Mouse (Mus musculus) heart, postnatal 36 days (tissue): ENCODE measurements around the gene 2210016F16Rik. TPM values are rescaled to one million over a fixed set of nuclear protein-coding genes. Genes with fewer than 3 reads are reported as not detected.
"Not testable (repeated sequence)": the region's sequence is repeated elsewhere in the genome, so short reads cannot be mapped to it uniquely, and the experiment has no call there.

Experiments used
- DNase-seq, 2 experiments: peaks; one replicate each; pipeline ENCODE4 v3.0.0; 2021 to 2022
- intact Hi-C: fragments of 180-260 bp; cut with DNase I; formaldehyde crosslinking; loops from one replicate; pipeline ENCODE4 v1.15.1; 2025
- total RNA-seq, 2 experiments: library from RNA; stranded (reverse); gene quantifications; 2 replicates each; pipeline ENCODE4 v1.2.3; 2021

Gene 2210016F16Rik
- total RNA-seq, result 10 to 100 TPM; 14.8 to 17.1 TPM

GRCm38 (mm10) chr13:58384779-58385546 lies at the start of gene 2210016F16Rik:
TSS of gene 2210016F16Rik (minus strand) at chr13:58385225.
- peak; percentile 70 to 80 for DNase-seq
- intact Hi-C loops, result loop anchor here (2.0 to 10.0 kb wide), 5 partner anchors 16 to 370 kb away; partner anchors contain the start of gene Idnk

- intact Hi-C loops, result no loop called here
- peak in 1 of 2 experiments; percentile 13 for DNase-seq
Measured at GRCm38 (mm10) chr13:58423061-58423660, 38.1 kb upstream of the 2210016F16Rik start.

GRCm38 (mm10) chr13:58422242-58422641 lies 37.2 kb upstream of the 2210016F16Rik start:
- intact Hi-C loops, result no loop called here
- no peak for DNase-seq

- intact Hi-C loops, result no loop called here
- DNase-seq, result no peak
Measured at GRCm38 (mm10) chr13:58421026-58421425, 36.0 kb upstream of the 2210016F16Rik start.

- intact Hi-C loops, result no loop called here
- no peak for DNase-seq
Measured at GRCm38 (mm10) chr13:58419266-58419665, 34.2 kb upstream of the 2210016F16Rik start.

GRCm38 (mm10) chr13:58418656-58419055 lies 33.6 kb upstream of the 2210016F16Rik start:
- DNase-seq, result no peak
- intact Hi-C loops, result no loop called here

DNA sequence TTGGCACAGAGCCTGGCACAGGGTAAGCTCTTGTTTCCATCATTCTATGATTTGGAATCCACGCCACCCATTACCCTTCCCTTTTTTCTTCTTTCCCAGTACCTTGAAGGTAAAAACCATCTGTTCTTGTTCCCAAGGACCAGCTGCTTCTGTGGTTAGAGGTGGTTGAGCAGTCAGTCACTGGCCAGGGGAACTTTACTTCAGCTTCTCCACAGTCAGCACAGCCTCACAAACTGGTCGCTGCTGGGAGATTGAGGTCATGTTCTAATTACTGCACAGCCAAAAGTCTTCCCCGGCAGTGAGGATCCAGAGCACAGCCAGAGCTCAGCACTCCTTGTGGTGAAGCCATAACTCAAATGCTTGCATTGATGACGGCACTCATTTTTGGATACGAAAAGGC lies 30.8 kb upstream of the 2210016F16Rik start:
- DNase-seq, result no peak
- intact Hi-C loops, result no loop called here

DNA sequence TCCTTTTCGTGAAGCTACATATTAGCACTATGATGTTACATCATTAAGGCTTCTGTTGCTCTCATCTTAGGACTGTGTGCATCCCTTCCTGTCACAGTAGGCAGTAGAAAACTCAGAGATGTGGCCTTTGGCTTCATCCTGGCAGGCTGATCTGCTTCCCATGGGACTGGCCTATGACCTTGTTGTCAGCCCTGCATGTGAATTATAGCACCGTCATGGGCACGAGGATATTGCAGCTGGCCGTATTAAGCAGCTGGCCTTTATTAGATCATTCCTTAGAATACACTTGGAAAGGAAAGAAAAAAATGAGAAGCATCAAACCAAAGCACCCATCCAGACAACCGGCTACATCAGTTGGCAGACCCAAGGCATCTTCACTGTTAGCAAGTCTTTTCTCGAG lies 30.3 kb upstream of the 2210016F16Rik start:
- intact Hi-C loops, result no loop called here
- DNase-seq, result no peak

DNA sequence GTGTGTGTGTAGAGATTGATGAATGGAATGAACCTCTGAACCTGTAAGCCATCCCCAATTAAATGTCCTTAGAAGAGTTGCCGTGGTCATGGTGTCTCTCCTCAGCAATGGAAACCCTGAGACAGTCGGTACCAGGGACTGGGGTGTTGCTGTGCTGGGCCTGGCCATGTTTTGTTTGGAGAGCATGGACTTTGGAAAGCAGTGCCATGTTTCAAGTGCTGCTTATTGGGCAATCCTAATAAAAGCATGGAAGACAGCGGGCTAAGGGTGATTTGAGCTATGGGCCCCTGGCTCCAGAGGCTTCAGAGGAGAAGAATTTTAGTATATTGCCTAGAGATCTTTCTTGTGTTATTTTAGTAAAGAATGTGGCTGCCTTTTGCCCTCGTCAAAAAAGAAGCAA lies 26.0 kb upstream of the 2210016F16Rik start:
- intact Hi-C loops, result no loop called here
- no peak for DNase-seq

DNA sequence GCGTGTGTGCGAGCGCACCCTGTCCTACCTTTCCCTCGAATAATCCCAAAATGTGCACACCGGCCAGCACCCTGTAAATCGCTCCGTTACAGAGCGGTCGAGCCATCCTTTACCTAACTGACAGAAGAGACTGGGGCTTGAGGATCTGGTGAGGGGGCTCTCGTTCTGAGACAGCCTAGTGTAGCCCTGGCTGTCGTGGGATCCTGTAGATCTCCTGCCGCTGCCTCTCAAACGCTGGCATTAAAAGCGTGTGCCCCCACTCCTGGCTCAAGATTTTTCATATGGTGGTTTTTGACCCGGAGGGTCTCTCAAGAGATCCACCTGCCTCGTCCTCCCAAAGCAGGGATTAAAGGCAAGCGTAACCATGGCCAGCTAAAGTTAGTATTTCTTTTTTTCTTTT lies 18.2 kb upstream of the 2210016F16Rik start, which contains the start of gene Hnrnpk:
Hnrnpk (minus strand) TSS at position 101 of the 400 bp plus-strand sequence.
- DNase-seq, result not testable (repeated sequence)
- intact Hi-C loops, result loop anchor here (5.0 kb wide), 2 partner anchors 46 to 276 kb away; partner anchors contain the start of genes Hnrnpa0 and Kif27

- no peak for DNase-seq
- intact Hi-C loops, result loop anchor here (5.0 kb wide), 2 partner anchors 45 to 275 kb away; partner anchors contain the start of genes Hnrnpa0 and Kif27
Measured at GRCm38 (mm10) chr13:58402744-58403110, 17.7 kb upstream of the 2210016F16Rik start.

DNA sequence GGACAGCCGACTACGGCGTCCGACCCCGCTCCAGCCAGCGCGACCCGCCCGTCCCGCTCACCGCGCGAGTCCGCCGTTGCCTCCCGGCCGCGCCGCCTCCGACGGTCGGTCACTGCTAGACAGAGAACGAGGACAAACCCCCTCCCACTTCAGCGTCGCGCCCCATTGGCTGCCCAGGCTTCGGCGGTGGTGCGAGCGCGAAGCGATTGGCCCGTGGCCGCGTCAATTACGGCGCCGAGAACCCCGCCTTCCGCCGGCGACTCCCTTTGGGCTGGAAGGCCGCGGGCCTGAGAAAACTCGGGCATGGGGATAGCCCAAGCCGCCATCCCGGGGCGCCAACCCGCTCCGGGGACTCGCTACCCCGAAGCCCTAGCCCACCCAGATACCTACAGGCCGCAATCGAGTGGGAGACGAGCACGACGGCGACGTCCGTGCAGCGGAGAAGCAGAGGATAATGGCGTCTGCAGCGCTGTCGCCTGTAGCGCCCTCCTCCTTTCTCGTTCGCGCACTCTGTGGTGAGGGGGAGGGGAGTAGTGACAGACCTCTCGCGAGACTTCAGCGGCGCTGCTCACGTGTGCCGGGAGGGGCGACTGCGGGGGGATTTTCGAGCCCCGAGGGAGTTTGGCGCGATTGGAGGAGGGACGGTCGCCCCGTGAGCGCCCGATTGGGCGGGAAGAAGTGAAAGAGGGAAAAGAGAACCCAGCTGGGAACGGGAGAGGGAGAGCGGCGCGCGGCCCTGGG lies 17.1 kb upstream of the 2210016F16Rik start, which contains the start of gene Rmi1:
Rmi1 (plus strand) TSS at position 246 of the 741 bp plus-strand sequence.
- intact Hi-C loops, result loop anchor here (5.0 kb wide), 2 partner anchors 45 to 275 kb away; partner anchors contain the start of genes Hnrnpa0 and Kif27
- peak; percentile 99 to 100 for DNase-seq

- intact Hi-C loops, result loop anchor here (1.0 to 5.0 kb wide), 4 partner anchors 17 to 274 kb away; partner anchors contain the start of genes 2210016F16Rik, Hnrnpa0 and Kif27
- peak; percentile 71 to 74 for DNase-seq
Measured at GRCm38 (mm10) chr13:58401135-58402002, 16.3 kb upstream of the 2210016F16Rik start.

- DNase-seq, result no peak
- intact Hi-C loops, result loop anchor here (2.0 to 5.0 kb wide), 3 partner anchors 16 to 273 kb away; partner anchors contain the start of genes 2210016F16Rik, Hnrnpa0 and Kif27
Measured at GRCm38 (mm10) chr13:58400576-58400975, 15.6 kb upstream of the 2210016F16Rik start.

- intact Hi-C loops, result no loop called here
- DNase-seq, result no peak
Measured at GRCm38 (mm10) chr13:58397651-58398050, 12.6 kb upstream of the 2210016F16Rik start.

GRCm38 (mm10) chr13:58394392-58394791 lies 9.4 kb upstream of the 2210016F16Rik start:
- intact Hi-C loops, DNase-seq: not testable (repeated sequence)

- no peak for DNase-seq
- intact Hi-C loops, result loop anchor here (5.0 to 10.0 kb wide), 4 partner anchors 125 to 375 kb away; partner anchors contain the start of gene Idnk
Measured at GRCm38 (mm10) chr13:58389324-58389951, 4.4 kb upstream of the 2210016F16Rik start.

DNA sequence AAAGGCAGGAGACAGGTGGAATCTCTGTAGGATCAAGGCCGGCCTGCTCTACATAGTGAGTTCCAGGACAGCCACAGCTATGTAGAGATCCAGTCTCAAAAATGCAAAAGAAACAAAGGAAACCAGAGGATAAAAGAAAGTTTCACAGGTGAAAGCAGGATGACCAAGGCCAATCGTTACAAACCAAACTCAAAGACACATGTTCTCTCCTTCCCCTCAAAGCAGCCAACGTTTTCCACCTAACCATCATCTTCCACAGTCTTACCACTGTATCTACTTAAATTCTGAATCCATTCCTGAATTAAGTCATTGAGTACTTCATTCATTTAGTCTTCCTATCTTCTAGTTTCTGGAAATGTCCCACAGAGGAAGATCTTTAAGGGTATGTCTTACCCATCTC lies 3.4 kb upstream of the 2210016F16Rik start:
- intact Hi-C loops, result loop anchor here (1.0 to 10.0 kb wide), 5 partner anchors 100 to 374 kb away; partner anchors contain the start of gene Idnk
- no peak for DNase-seq

DNA sequence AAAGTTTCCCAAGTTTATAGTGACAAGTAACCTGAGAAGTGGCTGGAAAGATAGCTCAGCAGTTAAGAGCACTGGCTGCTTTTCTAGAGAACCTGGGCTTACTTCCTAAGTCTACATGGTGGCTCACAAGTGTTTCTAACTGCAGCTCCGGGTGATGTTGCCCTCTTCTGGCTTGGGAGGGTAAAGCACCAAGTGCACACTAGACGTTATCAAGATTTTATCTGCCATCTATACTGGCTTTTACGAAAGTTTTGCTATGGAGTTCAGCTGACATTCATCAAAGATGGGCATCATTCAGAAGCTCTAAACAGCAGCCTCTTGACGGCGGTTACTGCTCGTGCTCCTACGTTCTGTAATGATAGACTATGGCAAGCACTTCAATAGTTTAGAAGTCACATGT lies 2.9 kb upstream of the 2210016F16Rik start:
- peak; percentile 65 to 74 for DNase-seq
- intact Hi-C loops, result loop anchor here (1.0 to 10.0 kb wide), 5 partner anchors 100 to 373 kb away; partner anchors contain the start of gene Idnk
